Comparison of ENCODE assay signal across 18 mouse cellular contexts in the genomic region with DNA sequence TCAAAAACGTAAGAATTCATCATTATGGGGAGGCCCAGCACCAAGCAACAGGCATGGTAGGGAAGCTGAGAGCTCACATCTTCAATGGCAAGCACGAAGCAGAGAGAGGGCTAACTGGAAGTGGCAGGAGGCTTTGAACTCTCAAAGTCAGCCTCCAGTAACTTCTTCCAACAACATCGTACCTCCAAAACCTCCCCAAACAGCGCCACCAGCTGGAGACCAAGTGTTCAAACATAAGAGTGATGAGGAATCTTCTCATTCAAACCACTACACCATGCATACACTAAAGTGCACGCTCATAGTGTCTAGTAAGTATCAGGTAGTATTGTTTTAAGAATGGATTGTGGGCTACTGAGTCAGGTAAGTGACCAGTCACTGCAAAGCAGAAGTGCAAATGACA. TPM values are rescaled to one million over a fixed set of nuclear protein-coding genes. Genes with fewer than 3 reads are reported as not detected.
DNase-seq lines count a peak whose midpoint lies in the region; ATAC-seq and TF ChIP-seq lines count a peak whose summit lies in the region.
"Had no signal": no experiment of that assay in that cellular context is flagged by ENCODE, and none has a peak within 500 bp of the region (broad histone marks: within the 10 kb centered on the region; RNA-seq: fewer than 3 reads in every experiment).

No protein-coding gene starts in this region.

- no peaks in the 10 kb centered on the region for H3K4me1 ChIP-seq in intestine, postnatal 0 days (replicated peaks; ENCODE audit: control insufficient read depth, insufficient read depth, low read length)
- H3K4me1 ChIP-seq in intestine, embryonic 15.5 days (replicated peaks), result no peaks in the 10 kb centered on the region
- H3K4me1 ChIP-seq: heart, embryonic 15.5 days; hindbrain, embryonic 15.5 days had no signal

- TF ChIP-seq CTCF in intestine, postnatal 0 days (IDR thresholded peaks at IDR 0.05; ENCODE audit: low read depth), result peak; percentile 54

- no peaks in the 10 kb centered on the region for H3K27me3 ChIP-seq in intestine, postnatal 0 days (replicated peaks; ENCODE audit: control insufficient read depth, insufficient read depth, low read length)
- H3K27me3 ChIP-seq in intestine, embryonic 15.5 days (replicated peaks), result no peaks in the 10 kb centered on the region
- H3K27me3 ChIP-seq: heart, embryonic 15.5 days; hindbrain, embryonic 15.5 days; midbrain, embryonic 13.5 days; neural tube, embryonic 12.5 days had no signal

- H3K9ac ChIP-seq in intestine, postnatal 0 days (ENCODE audit: low read depth, low read length), result no peak overlapping the region
- no peak overlapping the region for H3K9ac ChIP-seq in intestine, embryonic 15.5 days
- H3K9ac ChIP-seq: heart, embryonic 15.5 days; hindbrain, embryonic 15.5 days; midbrain, embryonic 13.5 days; neural tube, embryonic 12.5 days had no signal

- ATAC-seq in CD4-positive, CD25-positive, alpha-beta regulatory T cell, adult 4 months, result no peak
- no peak for ATAC-seq in intestine, postnatal 0 days
- no peak for ATAC-seq in intestine, embryonic 15.5 days
- ATAC-seq: midbrain, embryonic 13.5 days had no signal

- no peak overlapping the region for H3K27ac ChIP-seq in intestine, postnatal 0 days (ENCODE audit: low read depth, low read length)
- no peak overlapping the region for H3K27ac ChIP-seq in intestine, embryonic 15.5 days
- H3K27ac ChIP-seq: embryonic facial prominence, embryonic 10.5 days; heart, embryonic 15.5 days; hindbrain, embryonic 15.5 days; midbrain, embryonic 13.5 days; neural tube, embryonic 12.5 days had no signal

- H3K36me3 ChIP-seq in intestine, postnatal 0 days (ENCODE audit: control insufficient read depth, insufficient read depth), result no peaks in the 10 kb centered on the region
- H3K36me3 ChIP-seq in intestine, embryonic 15.5 days, result no peaks in the 10 kb centered on the region
- H3K36me3 ChIP-seq: embryonic facial prominence, embryonic 10.5 days; heart, embryonic 15.5 days; hindbrain, embryonic 15.5 days; neural tube, embryonic 12.5 days had no signal

- peak; percentile 24 for DNase-seq in CD4-positive, CD25-positive, alpha-beta regulatory T cell, adult 2 months (ENCODE audit: low read depth, low spot score)
- DNase-seq in thymus, postnatal 4 days, result peak; percentile 56
- DNase-seq in thymus, postnatal 0 days (ENCODE audit: low spot score), result no peak
- no peak for DNase-seq in embryo, embryonic 9.5 days (ENCODE audit: extremely low spot score)
- no peak for DNase-seq in left cerebral cortex, adult 11 months (ENCODE audit: low spot score)
- DNase-seq: heart, postnatal 4 days; kidney, adult 11 months; lung, adult 18-20 months; right cerebral cortex, postnatal 14 days had no signal

- 73% methylated on average over 5 of the region's 5 CpGs for WGBS in intestine, postnatal 0 days
- WGBS in intestine, embryonic 15.5 days, result 61% methylated on average over 5 of the region's 5 CpGs

- H3K4me3 ChIP-seq in intestine, postnatal 0 days (ENCODE audit: low read depth, low read length), result no peak overlapping the region
- no peak overlapping the region for H3K4me3 ChIP-seq in intestine, embryonic 15.5 days (replicated peaks)
- H3K4me3 ChIP-seq: embryonic facial prominence, embryonic 10.5 days; heart, embryonic 15.5 days; hindbrain, embryonic 15.5 days; midbrain, embryonic 13.5 days; neural tube, embryonic 12.5 days had no signal

- H3K9me3 ChIP-seq in intestine, postnatal 0 days (ENCODE audit: control insufficient read depth), result no peaks in the 10 kb centered on the region
- H3K9me3 ChIP-seq in intestine, embryonic 15.5 days, result no peaks in the 10 kb centered on the region
- H3K9me3 ChIP-seq: embryonic facial prominence, embryonic 10.5 days; heart, embryonic 15.5 days; hindbrain, embryonic 15.5 days; midbrain, embryonic 13.5 days; neural tube, embryonic 12.5 days had no signal

- no peak overlapping the region for H3K4me2 ChIP-seq in intestine, postnatal 0 days (replicated peaks; ENCODE audit: low read depth)
- no peak overlapping the region for H3K4me2 ChIP-seq in intestine, embryonic 15.5 days (replicated peaks)
- H3K4me2 ChIP-seq: heart, embryonic 15.5 days; hindbrain, embryonic 15.5 days; liver, embryonic 11.5 days; midbrain, embryonic 13.5 days; neural tube, embryonic 12.5 days had no signal

RNA-seq across cellular contexts. Expression of gene Zfp467, which starts 21.6 kb away (rescaled TPM):
- polyA plus RNA-seq in CD4-positive, CD25-positive, alpha-beta regulatory T cell, adult 4 months (2017; shearing (Covaris generic)), result 10 to 100 TPM; 11.4 to 12.6 TPM
- polyA plus RNA-seq in intestine, postnatal 0 days (2015; fragmentation: Nextera tagmentation; extraction: Ambion mirVana), result 18.9 and 19.3 TPM in 2 replicates
- polyA plus RNA-seq in intestine, embryonic 15.5 days (2015; fragmentation: Nextera tagmentation; extraction: Ambion mirVana), result 17.2 and 18.4 TPM in 2 replicates
- 8.6 and 9.9 TPM in 2 replicates for polyA plus RNA-seq in thymus, postnatal 0 days (2015; fragmentation: Nextera tagmentation; extraction: Ambion mirVana)

RNA-seq across cellular contexts. Expression of gene Sspo, which starts 24.0 kb away (rescaled TPM):
- polyA plus RNA-seq in CD4-positive, CD25-positive, alpha-beta regulatory T cell, adult 4 months (2017; shearing (Covaris generic)), result under 1 TPM; 0.20 to 0.73 TPM
- 0.61 and 0.74 TPM in 2 replicates for polyA plus RNA-seq in intestine, postnatal 0 days (2015; fragmentation: Nextera tagmentation; extraction: Ambion mirVana)
- 0.54 and 1.1 TPM in 2 replicates for polyA plus RNA-seq in intestine, embryonic 15.5 days (2015; fragmentation: Nextera tagmentation; extraction: Ambion mirVana)
- polyA plus RNA-seq in thymus, postnatal 0 days (2015; fragmentation: Nextera tagmentation; extraction: Ambion mirVana), result 0.68 and 0.77 TPM in 2 replicates

RNA-seq across cellular contexts. Expression of gene Krba1, which starts 28.7 kb away (rescaled TPM):
- 10 to 100 TPM; 11.9 to 22.8 TPM for polyA plus RNA-seq in CD4-positive, CD25-positive, alpha-beta regulatory T cell, adult 4 months (2017; shearing (Covaris generic))
- polyA plus RNA-seq in intestine, postnatal 0 days (2015; fragmentation: Nextera tagmentation; extraction: Ambion mirVana), result 20.0 and 20.1 TPM in 2 replicates
- 14.2 and 17.5 TPM in 2 replicates for polyA plus RNA-seq in intestine, embryonic 15.5 days (2015; fragmentation: Nextera tagmentation; extraction: Ambion mirVana)
- 13.3 and 14.4 TPM in 2 replicates for polyA plus RNA-seq in thymus, postnatal 0 days (2015; fragmentation: Nextera tagmentation; extraction: Ambion mirVana)

Comparison
In these comparisons a context has a peak if more than half of its experiments do, and no peak if none do; other contexts are left out.
1. DNase-seq: peak in CD4-positive, CD25-positive, alpha-beta regulatory T cell, adult 2 months (single experiment) and thymus, postnatal 4 days (single experiment); none in thymus, postnatal 0 days (single experiment), embryo, embryonic 9.5 days (single experiment) and left cerebral cortex, adult 11 months (single experiment).